Mouse (Mus musculus) CH12F3 (cell line): ENCODE measurements around the gene Xrra1.

Experiments
- in situ Hi-C: fragments of 300-500 bp; cut with MboI; formaldehyde crosslinking; loops from 2 replicates; pipeline ENCODE4 v1.14.3; 2020; ENCODE audit warnings: low sequenced_read_pairs

The Xrra1 gene

DNA sequence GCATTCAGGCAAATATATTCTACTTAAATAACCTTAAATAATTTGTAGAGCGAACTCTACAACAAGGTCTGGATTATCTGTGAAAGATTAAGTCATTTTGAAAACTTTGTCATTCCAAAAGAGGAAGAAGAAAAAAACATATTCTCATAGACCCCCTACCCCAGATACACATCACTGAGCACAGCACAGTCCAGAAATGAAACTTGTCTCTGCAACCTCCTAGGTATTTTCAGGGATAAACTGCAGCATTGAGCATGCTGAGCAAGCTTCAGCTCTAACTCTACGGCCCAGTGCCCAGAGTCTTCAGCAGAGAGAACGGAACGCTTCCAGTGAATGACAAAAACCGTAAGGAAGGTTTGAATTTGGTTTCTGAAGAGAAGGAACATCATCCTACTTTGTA is 8.4 kb upstream of the Xrra1 start:
- in situ Hi-C loops, result no loop called here

DNA sequence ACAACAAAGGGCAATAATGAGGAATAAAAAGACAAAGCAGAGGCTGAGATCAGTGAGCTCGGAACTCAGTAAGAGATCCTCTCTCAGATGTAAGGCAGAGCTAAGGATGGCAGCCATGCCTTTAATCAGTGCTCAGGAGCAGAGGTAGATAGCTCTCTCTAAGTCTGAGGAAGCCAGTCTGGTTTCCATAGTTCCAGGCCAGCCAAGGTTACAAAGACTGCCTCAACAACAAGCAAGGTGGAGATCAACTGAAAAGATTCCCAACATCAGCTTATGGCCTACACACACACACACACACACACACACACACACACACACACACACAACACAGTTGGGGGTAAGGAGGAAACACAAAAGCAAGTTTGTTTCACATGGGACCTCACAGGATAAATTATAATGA is 7.8 kb upstream of the Xrra1 start:
- in situ Hi-C loops, result no loop called here

DNA sequence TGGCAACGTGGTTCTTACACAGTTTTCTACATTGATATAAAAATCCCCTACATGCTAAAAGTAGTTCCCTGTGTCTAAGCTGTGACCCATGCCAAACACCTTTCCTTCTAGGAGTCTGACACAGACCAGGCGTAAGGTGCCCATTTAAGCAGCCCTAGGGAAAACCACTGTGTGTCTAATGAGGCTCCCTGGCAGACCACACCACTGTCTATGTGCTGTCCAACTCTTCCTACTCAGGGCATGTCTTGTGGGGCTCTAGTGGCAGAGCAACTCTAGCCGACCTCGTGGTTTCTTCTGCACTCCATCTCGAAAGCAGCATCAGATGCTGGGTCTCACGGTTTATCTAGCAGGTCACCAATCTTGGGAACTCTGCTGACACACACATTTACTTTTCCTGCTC is 7.3 kb upstream of the Xrra1 start:
- in situ Hi-C loops, result no loop called here

DNA sequence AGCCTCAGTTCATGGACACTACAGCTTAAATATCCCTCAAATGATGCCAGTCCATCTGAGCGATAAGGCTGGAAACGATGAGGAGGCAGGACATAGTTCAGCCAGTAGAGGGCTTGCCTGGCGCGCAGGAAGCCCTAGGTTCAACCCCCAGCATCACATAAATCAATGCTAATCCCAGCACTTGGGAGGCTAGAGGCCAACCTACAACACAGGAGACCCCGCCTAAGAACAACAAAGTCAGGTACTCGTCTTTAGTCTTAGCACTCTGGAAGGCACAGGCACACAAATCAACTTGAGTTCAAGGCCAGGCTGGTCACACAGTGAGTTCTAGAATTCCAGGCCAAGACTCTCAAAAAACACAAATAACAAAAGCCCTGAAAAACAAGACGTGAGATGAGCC is 5.6 kb upstream of the Xrra1 start:
- in situ Hi-C loops, result no loop called here

DNA sequence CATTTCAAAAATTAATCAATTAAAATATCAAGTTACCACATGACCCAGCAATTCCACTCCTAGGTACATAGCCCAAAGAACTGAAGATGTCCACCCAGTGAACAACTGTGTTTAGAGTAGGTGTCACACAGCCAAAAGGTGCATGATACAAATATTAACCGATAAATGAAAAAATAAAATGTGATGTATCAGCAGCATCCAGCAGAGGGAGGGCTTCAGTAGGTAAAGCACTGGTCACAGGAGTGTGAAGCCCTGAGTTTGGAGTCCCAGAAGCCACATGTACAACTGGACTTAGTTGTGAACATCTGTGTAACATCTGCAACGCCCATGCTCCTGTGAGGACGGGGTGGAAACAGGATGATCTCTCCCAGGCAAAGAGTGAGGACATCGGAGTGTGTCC is 4.6 kb upstream of the Xrra1 start:
- in situ Hi-C loops, result no loop called here

DNA sequence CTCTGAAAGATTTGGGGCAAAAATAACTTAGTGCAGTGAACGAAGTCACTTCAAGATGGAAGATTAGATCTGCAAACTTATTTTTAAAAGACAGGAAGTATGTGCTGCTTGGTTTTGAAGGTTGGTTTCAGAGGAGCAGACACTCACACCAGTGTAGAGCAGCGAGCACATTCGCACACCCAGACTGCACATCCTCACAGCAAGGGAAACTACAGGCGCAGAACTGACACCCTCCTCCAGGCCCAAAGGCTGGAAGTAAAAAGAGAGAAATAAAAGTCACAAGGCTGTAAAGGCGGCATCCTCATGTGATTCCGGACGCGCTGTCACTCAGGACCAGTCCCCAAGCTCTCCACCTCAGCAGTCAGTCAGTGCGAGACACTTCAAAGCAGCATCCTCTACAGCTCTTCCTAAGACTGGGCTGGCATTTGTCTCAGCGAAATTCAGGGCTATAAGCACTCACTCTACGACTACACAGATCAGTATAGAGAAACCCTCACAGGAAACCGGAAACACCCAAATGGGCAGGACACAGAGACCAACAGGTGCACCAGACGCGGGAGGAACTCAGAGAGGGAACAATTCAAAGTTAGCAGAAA is 2.6 kb upstream of the Xrra1 start:
- in situ Hi-C loops, result no loop called here

DNA sequence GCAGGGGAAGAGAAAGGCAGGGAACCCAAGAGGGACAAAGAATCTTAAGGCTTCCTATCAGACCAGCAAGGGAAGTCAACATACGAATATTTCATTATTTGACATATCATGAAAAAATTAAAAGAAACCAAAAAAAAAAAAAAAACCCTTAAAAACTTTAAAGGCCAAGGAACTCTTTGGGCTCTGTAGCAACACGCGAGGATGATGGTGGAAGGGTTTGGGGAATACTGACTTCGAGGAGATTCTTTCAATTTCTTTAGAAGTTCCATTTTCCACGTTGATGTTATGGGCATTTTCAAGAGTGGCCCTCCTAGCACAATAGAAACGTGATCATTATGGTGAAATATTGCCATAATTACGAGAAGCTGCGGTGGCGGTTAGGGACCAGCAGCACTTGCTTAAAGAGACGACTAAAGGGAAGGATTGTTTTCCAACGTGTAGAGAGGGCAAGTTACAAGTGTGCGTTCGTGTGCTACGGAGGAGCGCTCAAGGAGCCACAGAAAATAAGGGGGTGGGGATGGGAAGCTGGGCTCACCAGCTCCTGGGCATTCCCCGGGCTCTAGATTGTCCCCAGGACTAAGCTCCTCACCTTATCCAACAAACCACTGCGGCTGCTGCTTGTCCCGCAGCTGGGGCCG is 622 bp upstream of the Xrra1 start:
- in situ Hi-C loops, result no loop called here

DNA sequence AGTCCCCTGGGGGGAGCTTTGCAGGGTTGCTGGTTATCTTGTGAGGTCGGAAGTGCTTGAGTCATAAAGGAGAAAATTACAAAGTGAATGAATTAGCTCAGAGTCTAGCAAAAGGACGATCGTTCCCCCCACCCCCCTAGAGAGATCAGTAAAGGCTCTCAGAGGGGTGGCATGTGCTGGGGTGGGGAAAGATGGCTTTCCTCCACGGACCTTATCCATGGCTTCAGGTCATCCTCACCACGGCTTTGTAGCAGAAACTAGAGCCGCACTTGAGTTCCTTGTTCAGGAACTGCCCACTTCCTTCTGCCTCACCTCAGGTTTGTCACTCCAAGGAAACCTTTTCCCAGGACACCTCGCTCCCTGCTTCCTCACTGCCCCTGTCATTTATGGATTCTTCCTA is 4.4 kb downstream of the Xrra1 start, which contains the start of gene Spcs2:
Spcs2 (minus strand) TSS at position 101 of the 400 bp plus-strand sequence.
- in situ Hi-C loops, result no loop called here

DNA sequence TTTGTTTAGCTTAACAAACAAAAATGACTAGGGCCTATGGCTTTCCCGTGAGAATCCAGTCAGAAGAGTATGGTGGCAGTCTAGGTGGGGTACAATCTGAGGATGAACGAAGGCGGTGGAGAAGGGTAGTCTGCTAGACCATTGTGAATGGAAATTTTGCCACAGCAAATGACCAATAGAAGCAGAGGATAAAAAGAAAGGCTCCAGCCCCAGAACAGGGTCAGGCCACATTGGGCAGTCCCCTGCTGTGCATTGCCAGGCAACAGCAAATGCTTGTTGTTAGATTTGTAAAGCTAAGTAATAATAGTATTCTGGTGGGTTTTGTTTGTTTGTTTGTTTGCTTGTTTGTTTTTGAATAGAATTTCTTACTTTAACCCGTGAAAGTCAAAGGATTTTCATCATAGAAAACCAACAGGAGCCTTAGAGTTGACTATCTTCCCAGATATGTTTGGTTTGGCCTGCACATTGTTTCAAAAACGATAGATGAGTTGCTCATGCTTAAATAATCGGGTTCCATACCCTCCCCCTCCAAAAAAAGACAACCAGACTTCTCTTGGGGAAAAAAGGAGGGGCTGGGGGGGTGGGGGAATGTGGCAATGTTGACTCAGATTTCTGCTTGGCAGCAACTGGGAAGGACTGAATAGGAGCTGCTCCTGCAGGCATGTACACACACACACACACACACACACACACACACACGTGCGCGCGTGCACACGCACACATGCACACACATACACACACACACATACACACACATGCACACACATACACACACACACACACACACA is 5.5 kb downstream of the Xrra1 start:
- in situ Hi-C loops, result no loop called here

DNA sequence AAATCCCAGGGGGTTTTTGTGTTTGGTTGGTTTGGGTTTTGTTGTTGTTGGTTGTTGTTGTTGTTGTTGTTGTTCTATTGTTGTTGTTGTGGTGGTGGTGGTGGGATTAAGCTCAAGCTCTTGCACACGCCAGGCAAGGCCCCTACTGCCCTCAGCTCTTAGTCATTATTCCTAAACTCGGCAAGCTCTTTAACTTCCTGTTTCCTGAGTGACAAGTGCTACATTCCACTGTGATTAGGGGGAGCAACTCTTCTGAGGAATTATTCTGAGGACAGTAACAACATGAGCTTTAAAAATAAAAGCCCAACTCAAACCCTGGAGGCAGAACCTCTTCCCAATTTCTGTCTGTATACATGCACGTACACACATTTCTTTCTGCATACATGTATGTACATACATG is 6.3 kb downstream of the Xrra1 start:
- in situ Hi-C loops, result no loop called here

DNA sequence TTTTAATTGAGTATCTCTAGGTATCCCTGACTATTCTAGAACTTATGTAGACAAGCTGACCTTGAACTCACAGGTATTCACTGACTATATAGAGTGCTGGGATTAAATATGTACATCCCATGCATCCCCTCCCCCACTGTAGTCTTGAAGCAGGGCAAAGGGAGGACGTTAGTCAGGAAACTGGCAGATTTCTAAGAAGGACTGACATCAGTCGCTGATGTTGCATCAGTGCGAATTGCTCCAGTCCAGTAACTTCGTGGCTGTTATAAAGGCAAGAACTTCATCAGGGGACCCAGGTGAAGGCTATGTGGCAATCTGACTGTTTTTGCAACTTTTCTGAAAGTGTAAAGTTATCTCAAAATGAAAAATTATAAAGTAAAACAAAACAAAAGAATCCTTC is 10.4 kb downstream of the Xrra1 start:
- in situ Hi-C loops, result no loop called here

DNA sequence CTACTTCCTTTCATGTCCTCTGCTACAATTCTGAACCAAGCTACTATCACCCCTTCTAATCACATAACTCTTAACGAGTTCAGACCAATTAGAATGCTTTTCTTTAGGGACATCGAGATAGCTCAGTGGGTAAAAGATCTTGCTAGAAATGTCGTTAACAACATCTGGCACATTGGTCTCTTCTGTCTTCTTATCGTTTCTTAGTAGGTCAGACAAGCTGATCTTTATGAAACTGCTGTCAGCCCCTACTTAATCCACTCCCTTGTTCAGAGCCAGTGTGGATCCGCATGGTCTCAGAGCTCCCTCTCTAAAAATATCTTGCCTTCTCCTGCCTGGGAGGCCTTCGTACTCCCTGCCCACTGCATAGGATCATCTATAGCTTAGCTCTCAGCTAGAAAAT is 15.0 kb downstream of the Xrra1 start:
- in situ Hi-C loops, result no loop called here

DNA sequence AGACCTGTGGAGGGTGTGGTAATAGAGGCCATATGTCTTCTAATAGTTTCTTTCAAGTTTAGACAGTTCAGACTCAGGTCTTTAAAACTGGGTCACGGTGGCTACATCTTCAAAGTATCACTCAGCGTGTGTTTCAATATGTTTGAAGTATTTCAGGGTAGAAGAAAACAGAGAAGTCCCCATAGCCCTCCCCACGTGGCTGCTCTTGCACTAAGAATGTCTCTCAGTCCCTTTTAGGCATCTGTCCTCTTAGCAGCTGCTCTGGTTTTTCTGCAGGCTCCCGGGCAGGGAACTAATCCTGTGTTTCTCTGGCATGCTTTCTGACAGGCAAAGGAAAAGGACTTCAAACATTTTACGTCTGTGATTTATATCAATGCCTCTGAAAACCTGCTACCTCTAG is 17.0 kb downstream of the Xrra1 start:
- in situ Hi-C loops, result no loop called here

DNA sequence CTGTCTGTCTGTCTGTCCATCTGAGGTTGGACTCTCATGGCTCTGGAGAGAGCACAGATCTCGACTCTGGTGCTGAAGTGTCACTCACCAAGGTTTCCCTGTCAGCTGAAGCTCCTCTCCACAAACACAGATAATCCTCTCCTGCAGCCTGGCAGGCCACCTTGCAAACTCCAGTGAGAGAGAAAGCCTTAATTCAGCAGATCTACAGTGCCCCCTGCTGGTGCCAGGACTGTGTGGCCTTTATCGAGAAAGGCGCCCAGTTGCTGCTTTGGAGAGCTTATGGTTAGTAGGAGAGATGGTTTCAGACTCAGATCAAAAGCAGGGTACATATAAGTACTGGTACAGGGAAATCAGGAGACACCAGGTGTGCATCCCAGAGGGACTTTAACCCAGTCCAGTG is 17.4 kb downstream of the Xrra1 start:
- in situ Hi-C loops, result no loop called here

DNA sequence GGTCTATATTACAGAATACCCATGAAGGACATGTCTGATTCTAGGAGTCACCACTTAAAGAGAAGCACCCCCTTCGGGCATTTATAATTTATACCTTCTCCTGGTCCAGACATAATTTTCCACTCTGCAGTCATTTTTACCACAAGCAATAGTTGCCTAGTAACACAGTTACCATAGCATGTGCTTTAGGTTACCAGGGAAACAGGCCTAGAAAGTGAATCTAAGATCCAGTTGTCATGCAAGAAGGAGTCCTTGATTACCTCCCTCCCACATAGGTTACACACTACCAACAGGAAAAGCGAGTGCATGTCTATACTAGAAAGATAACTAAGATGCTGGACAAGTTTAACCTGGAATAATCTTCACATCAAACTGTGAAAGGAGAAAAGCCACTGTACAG is 19.3 kb downstream of the Xrra1 start:
- in situ Hi-C loops, result no loop called here

DNA sequence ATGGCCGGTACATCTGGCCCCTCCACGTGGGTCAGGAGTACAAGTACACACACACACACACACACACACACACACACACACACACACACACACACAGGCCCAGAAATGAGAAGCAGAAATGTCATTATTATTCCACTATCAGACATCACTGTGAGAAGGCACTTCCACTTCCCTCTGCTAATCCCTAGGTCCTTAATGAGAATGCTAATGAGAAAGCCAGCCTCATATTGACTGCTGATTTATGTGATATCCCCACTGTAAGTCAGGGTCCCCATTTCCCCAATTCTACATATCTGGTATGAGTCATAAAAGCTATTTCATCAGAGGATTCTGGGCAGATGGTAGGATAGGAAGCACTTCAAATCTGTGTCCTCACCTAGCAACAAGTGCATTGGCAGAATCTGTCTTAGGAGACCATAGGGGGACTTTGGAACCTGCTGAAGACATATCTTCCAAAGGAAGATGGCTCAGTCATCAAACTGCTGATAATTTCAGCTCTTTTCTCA is 28.4 kb downstream of the Xrra1 start:
- in situ Hi-C loops, result no loop called here

DNA sequence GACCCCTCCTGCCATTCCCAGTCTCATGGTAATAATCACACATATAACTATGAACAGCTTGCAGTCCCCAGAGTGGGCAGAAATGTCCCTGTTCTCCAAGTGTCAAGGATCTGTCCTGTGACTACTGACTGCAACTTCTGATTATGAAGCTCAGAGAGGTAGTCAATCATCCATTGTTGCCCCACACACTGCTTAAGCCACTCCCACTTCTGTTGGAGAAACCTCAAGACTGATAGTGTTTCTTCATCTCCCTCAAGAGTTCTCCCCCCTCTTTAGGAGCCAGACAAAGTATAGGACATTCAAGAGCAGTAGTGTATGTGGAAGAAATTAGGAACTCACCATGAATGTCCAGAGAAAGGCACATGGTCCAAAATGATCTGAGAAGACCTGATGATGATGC is 28.8 kb downstream of the Xrra1 start:
- in situ Hi-C loops, result no loop called here

DNA sequence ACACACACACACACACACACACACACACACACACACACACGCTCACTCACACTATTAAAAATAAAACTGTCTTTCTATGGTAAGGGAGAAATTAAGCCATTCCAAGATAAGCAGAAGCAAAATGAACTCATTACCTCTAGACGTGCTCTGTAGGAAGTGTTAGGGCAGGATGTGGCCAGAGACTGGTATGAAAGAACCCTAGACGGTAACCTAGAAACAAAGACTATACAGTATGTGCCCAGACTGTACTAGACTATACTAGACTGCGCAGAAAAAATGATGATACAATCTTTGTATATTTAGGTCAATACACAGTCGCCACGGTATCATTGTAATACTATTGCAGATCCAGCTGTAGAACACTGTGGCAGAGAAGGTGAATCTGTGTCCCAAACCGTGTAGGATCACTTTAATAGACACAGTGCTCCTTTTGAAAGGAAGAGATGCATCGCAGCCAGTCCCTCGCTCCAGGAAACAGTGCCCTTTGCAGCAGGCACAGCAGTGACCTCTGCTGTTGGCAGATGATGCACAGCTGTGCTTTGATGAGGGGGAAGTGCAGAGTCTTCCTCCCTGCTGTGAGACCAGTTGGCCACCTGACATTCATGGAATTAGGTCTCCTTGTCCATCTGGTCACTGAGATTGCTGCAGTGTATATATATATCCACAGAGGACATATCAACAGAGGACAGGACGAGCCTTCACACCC is 30.4 kb downstream of the Xrra1 start:
- in situ Hi-C loops, result no loop called here

DNA sequence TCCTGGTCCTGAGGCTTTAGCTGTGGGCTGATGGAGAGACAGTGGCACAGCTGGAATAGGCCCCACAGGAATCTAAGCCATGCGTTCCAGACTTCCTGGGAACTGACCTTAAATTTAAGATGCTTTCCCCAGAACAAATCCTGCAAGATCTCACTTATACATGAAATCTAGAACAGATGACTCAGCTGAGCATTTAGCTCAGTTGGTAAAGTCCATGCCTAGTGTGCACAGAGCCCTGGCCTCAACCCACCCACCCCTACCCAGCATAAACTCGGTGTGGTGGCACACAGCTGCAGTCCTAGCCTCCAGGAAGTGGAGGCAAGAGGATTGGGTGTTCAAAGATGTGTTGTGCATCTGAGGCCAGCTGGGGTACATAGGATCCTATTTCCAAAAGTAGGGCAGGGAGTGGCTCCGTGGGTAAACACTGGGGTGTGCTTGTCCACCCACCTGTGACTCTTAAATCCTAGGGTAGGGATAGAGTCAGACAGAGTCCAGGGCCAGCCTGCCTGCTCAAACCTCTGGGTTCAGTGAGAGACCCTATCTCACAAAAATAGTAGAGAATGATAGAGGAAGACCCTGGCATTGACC is 31.3 kb downstream of the Xrra1 start:
- in situ Hi-C loops, result no loop called here

DNA sequence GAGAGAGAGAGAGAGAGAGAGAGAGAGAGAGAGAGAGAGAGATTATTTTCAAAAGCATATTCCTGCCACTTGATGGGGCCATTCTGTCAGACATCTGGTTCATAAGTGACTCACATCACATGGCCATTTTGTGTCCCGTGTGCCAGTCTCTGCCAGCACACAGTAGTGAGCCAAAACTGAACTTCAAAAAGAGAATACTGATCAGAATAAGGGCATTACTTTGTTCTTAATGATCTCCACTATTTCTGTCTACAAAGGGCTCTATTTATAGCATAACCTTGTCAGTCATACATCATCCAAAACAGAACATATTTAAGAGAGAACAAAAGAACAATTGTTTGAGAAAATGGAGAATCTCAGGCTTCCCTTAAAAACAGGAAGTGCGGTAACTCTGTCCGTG is 32.6 kb downstream of the Xrra1 start:
- in situ Hi-C loops, result no loop called here

DNA sequence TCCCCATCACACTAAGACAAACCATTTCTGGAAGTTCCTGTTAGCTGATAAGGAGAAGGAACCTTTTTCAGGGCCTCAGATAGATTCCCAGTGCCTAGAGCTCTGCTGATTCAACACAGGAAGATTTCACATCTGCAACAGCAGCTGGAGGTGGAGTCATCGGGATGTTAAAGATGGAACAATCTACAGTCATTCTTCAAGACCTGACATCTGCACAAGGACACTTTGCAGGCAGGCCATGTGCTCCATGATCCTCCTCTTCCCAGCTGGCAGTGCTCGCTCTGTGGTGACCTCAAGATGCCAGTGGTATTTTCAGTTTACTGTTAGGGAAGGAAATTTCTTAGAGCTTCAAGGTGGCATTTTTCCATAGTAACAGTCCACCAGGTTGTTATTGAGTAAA is 33.4 kb downstream of the Xrra1 start:
- in situ Hi-C loops, result no loop called here
